Mouse (Mus musculus): ENCODE results near the gene Spesp1.

GRCm38 (mm10) chr9:62295006-62295698, 13.1 kb upstream of the Spesp1 start:
- TF ChIP-seq CTCF (IDR thresholded peaks at IDR 0.05; ENCODE audit: low read depth) (peak; percentile 95), EP300 (IDR thresholded peaks at IDR 0.05; ENCODE audit: low read depth) (no peak)
